Mouse (Mus musculus) kidney, adult 2 months (tissue): ENCODE results near the gene Tgoln1.

ENCODE experiments used
- CTCF ChIP-seq: fragments of 200-500 bp; conservative IDR thresholded peaks from 2 replicates; pipeline ENCODE4 v1.5.1; 2011; ENCODE audit warnings: low read depth, mild to moderate bottlenecking, control low read depth, low read length, moderate library complexity, mixed read lengths; ENCODE audit not compliant: insufficient read depth, insufficient read length
- POLR2A ChIP-seq: fragments of 200-500 bp; IDR thresholded peaks from one replicate; pipeline ENCODE4 v1.6.1; 2011; ENCODE audit warnings: low read depth, low read length, control low read depth

DNA sequence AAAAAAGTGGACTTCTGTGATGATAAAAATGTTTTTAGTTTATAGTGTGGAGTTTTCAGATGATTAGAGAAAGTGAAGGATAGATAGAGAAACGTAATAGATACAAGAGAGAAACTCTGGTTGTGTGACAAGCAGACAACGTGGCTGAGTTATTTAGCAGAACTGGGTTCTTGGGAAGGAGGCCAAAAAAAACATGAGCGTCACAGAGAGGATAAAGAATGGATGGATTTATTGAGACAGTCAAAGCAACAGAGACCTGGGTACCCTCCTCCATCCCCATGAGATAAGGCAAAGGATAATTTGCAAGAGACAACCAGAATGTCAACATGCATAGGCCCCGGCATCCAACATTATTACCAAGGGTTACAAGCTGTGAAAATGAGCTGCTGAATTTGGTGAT is 6.5 kb downstream of the Tgoln1 start:
- no peak for TF ChIP-seq CTCF
- no peak for TF ChIP-seq POLR2A
